Mouse (Mus musculus): ENCODE measurements around the gene Cep128. TPM values are rescaled to one million over a fixed set of nuclear protein-coding genes. Genes with fewer than 3 reads are reported as not detected.
"Not testable (repeated sequence)": the region's sequence is repeated elsewhere in the genome, so short reads cannot be mapped to it uniquely, and the experiment has no call there.

Cep128 gene
- polyA plus RNA-seq, 1 experiment, result 216 TPM

DNA sequence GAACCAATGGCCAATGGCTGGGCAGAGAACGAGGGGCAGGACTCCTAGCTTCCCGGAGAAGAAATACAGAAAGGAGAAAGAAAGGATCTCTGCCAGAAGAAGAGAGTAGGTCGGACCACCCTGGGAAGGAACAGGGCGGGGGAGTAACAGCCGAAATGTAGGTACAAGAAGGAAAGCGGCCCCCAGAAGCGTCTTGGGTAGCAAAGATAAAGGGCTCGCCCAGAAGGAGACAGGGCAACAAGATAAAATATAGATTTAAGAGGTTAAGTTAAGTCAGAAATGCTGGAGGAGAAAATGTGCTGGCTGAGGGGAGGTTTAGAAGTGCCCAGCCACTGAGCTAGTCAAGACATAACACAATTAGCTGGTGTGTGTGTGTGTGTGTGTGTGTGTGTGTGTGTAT lies 30.4 kb downstream of the Cep128 start:
- no peak overlapping the region for H3K27ac ChIP-seq (ENCODE audit: control insufficient read depth, insufficient read depth, low read depth, low read length)
- H3K4me3 ChIP-seq (ENCODE audit: control insufficient read depth, low read depth, low read length), result no peak overlapping the region
- TF ChIP-seq POLR2A (IDR thresholded peaks at IDR 0.05; ENCODE audit: control insufficient read depth, low read depth, low read length) (no peak), CTCF (IDR thresholded peaks at IDR 0.05; ENCODE audit: control insufficient read depth, insufficient read depth, insufficient replicate concordance, low read depth, low read length) (no peak)
- no peaks in the 10 kb centered on the region; the same call in 1 of the 2 replicates for H3K36me3 ChIP-seq (ENCODE audit: control insufficient read depth, insufficient read depth, low read length)
- H3K27me3 ChIP-seq (ENCODE audit: control insufficient read depth, insufficient read depth, low read length), result no peaks in the 10 kb centered on the region
- H3K4me1 ChIP-seq (ENCODE audit: control insufficient read depth, insufficient read depth, low read length), result no peaks in the 10 kb centered on the region

GRCm38 (mm10) chr12:91338656-91339055 lies 45.6 kb downstream of the Cep128 start:
- not testable (repeated sequence) for H3K27ac ChIP-seq (ENCODE audit: control insufficient read depth, insufficient read depth, low read depth, low read length); H3K4me3 ChIP-seq (ENCODE audit: control insufficient read depth, low read depth, low read length); H3K27me3 ChIP-seq (ENCODE audit: control insufficient read depth, insufficient read depth, low read length)

DNA sequence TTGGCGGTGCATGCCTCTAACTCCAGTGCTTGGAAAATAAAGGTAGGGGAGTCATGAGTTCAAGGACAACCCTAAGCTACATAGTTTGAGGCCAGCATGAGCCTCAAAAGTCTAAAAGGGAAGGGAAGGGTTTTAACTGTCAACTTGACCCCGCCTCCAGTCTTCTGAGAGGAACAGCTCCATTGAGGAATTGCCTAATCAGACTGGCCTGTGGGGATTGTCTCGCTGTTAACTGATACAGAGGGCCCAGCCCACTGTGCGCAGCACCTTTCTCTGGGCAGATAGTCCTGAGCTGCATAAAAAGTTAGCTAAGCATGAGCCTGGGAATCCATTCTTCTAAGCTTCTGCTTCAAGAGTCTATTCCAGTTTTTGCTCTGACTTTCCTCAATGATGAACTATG lies 56.7 kb downstream of the Cep128 start:
- no peaks in the 10 kb centered on the region for H3K4me1 ChIP-seq (ENCODE audit: control insufficient read depth, insufficient read depth, low read length)
- peaks cover 1% of the 10 kb centered on the region for H3K36me3 ChIP-seq (ENCODE audit: control insufficient read depth, insufficient read depth, low read length)
- TF ChIP-seq CTCF (IDR thresholded peaks at IDR 0.05; ENCODE audit: control insufficient read depth, insufficient read depth, insufficient replicate concordance, low read depth, low read length) (no peak), POLR2A (IDR thresholded peaks at IDR 0.05; ENCODE audit: control insufficient read depth, low read depth, low read length) (no peak)
- no peak overlapping the region for H3K4me3 ChIP-seq (ENCODE audit: control insufficient read depth, low read depth, low read length)
- no peaks in the 10 kb centered on the region for H3K27me3 ChIP-seq (ENCODE audit: control insufficient read depth, insufficient read depth, low read length)
- H3K27ac ChIP-seq (ENCODE audit: control insufficient read depth, insufficient read depth, low read depth, low read length), result no peak overlapping the region

More at GRCm38 (mm10) chr12:91338656-91339055, 45.6 kb downstream of the Cep128 start:
- H3K4me1 ChIP-seq (ENCODE audit: control insufficient read depth, insufficient read depth, low read length); H3K36me3 ChIP-seq (ENCODE audit: control insufficient read depth, insufficient read depth, low read length): not testable (repeated sequence)

DNA sequence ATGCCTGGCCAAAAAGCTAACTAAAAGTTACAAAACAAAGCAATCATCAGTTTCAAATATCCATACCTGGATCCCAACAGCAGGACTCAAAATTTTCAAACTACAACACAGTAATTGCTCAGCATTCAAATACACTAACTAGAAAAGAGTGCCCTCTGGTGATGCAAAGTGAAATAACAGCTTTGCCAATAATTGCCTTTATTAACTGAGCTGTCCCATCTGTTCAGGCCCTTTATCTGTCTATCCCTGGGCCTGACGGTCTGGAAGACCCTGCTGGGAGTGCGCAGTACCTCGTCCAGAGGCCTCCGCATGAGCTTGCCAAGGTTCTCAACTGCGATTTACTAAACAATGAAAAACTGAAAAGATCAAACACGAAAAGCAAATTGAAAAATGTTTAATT lies 58.1 kb downstream of the Cep128 start:
- TF ChIP-seq CTCF (IDR thresholded peaks at IDR 0.05; ENCODE audit: control insufficient read depth, insufficient read depth, insufficient replicate concordance, low read depth, low read length) (no peak), POLR2A (IDR thresholded peaks at IDR 0.05; ENCODE audit: control insufficient read depth, low read depth, low read length) (no peak)
- Histone ChIP-seq H3K27me3 (ENCODE audit: control insufficient read depth, insufficient read depth, low read length) (no peaks in the 10 kb centered on the region), H3K36me3 (ENCODE audit: control insufficient read depth, insufficient read depth, low read length) (peaks cover 1% of the 10 kb centered on the region), H3K27ac (ENCODE audit: control insufficient read depth, insufficient read depth, low read depth, low read length) (no peak overlapping the region), H3K4me1 (ENCODE audit: control insufficient read depth, insufficient read depth, low read length) (no peaks in the 10 kb centered on the region), H3K4me3 (ENCODE audit: control insufficient read depth, low read depth, low read length) (no peak overlapping the region)

- Histone ChIP-seq H3K27me3 (ENCODE audit: control insufficient read depth, insufficient read depth, low read length) (no peaks in the 10 kb centered on the region), H3K27ac (ENCODE audit: control insufficient read depth, insufficient read depth, low read depth, low read length) (no peak overlapping the region), H3K36me3 (ENCODE audit: control insufficient read depth, insufficient read depth, low read length) (no peaks in the 10 kb centered on the region), H3K4me3 (ENCODE audit: control insufficient read depth, low read depth, low read length) (no peak overlapping the region), H3K4me1 (ENCODE audit: control insufficient read depth, insufficient read depth, low read length) (no peaks in the 10 kb centered on the region)
- no peak for TF ChIP-seq POLR2A (IDR thresholded peaks at IDR 0.05; ENCODE audit: control insufficient read depth, low read depth, low read length)
- no peak for TF ChIP-seq CTCF (IDR thresholded peaks at IDR 0.05; ENCODE audit: control insufficient read depth, insufficient read depth, insufficient replicate concordance, low read depth, low read length)
Measured at GRCm38 (mm10) chr12:91315026-91315425, 69.2 kb downstream of the Cep128 start.

- H3K27me3 ChIP-seq (ENCODE audit: control insufficient read depth, insufficient read depth, low read length), result no peaks in the 10 kb centered on the region
- H3K4me3 ChIP-seq (ENCODE audit: control insufficient read depth, low read depth, low read length), result no peak overlapping the region
- no peaks in the 10 kb centered on the region for H3K36me3 ChIP-seq (ENCODE audit: control insufficient read depth, insufficient read depth, low read length)
- H3K4me1 ChIP-seq (ENCODE audit: control insufficient read depth, insufficient read depth, low read length), result no peaks in the 10 kb centered on the region
- no peak overlapping the region for H3K27ac ChIP-seq (ENCODE audit: control insufficient read depth, insufficient read depth, low read depth, low read length)
- no peak for TF ChIP-seq CTCF (IDR thresholded peaks at IDR 0.05; ENCODE audit: control insufficient read depth, insufficient read depth, insufficient replicate concordance, low read depth, low read length)
- no peak for TF ChIP-seq POLR2A (IDR thresholded peaks at IDR 0.05; ENCODE audit: control insufficient read depth, low read depth, low read length)
Measured at GRCm38 (mm10) chr12:91313974-91314587, 70.1 kb downstream of the Cep128 start.

DNA sequence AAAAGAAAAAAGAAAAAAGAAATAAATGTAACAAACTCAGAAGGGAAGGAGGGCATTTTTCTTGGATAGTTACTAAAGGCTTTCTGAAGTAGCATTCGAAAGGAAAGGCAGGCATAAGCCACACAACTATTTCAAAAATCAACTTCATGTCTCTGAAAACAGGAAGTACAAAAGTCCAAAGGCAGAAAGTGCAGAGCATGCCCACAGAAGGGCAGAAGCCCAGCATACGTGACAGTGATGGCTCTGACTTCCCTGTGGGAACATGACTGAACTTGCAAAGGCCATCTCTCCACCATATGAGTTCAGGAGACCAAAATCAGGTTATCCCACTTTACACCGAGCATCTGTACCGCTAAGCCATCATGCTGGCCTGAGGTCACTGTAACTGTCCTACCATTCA lies 71.6 kb downstream of the Cep128 start:
- H3K4me3 ChIP-seq (ENCODE audit: control insufficient read depth, low read depth, low read length), result no peak overlapping the region
- TF ChIP-seq POLR2A (IDR thresholded peaks at IDR 0.05; ENCODE audit: control insufficient read depth, low read depth, low read length) (no peak), CTCF (IDR thresholded peaks at IDR 0.05; ENCODE audit: control insufficient read depth, insufficient read depth, insufficient replicate concordance, low read depth, low read length) (no peak)
- H3K36me3 ChIP-seq (ENCODE audit: control insufficient read depth, insufficient read depth, low read length), result no peaks in the 10 kb centered on the region
- H3K27ac ChIP-seq (ENCODE audit: control insufficient read depth, insufficient read depth, low read depth, low read length), result no peak overlapping the region
- H3K4me1 ChIP-seq (ENCODE audit: control insufficient read depth, insufficient read depth, low read length), result no peaks in the 10 kb centered on the region
- no peaks in the 10 kb centered on the region for H3K27me3 ChIP-seq (ENCODE audit: control insufficient read depth, insufficient read depth, low read length)

DNA sequence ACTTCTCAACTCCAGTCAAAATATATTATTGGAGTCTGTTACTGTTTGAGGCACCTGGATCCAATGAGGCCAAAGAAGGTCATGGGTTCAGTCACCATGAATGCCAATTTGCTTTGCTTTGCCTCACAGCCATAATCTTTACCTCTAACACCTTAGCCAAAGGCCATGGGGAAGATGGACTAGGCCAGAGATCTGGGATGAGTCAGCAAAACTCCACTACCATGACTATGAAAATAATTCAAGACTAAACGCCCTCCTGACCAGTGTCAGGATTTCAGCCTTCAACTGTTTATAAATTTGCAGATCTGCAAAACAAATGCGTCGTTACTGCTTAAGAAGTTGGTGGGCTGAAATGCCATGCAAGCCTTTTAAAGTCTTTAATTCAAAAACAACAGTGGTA lies 76.5 kb downstream of the Cep128 start:
- Histone ChIP-seq H3K36me3 (ENCODE audit: control insufficient read depth, insufficient read depth, low read length) (no peaks in the 10 kb centered on the region; the same call in 1 of the 2 replicates), H3K27me3 (ENCODE audit: control insufficient read depth, insufficient read depth, low read length) (no peaks in the 10 kb centered on the region), H3K27ac (ENCODE audit: control insufficient read depth, insufficient read depth, low read depth, low read length) (no peak overlapping the region), H3K4me1 (ENCODE audit: control insufficient read depth, insufficient read depth, low read length) (no peaks in the 10 kb centered on the region), H3K4me3 (ENCODE audit: control insufficient read depth, low read depth, low read length) (no peak overlapping the region)
- no peak for TF ChIP-seq POLR2A (IDR thresholded peaks at IDR 0.05; ENCODE audit: control insufficient read depth, low read depth, low read length)
- TF ChIP-seq CTCF (IDR thresholded peaks at IDR 0.05; ENCODE audit: control insufficient read depth, insufficient read depth, insufficient replicate concordance, low read depth, low read length), result no peak
